Mouse (Mus musculus) 416B (cell line): ENCODE results near the gene Tmem107.
"Not testable (repeated sequence)": the region's sequence is repeated elsewhere in the genome, so short reads cannot be mapped to it uniquely, and the experiment has no call there.

Source experiments
- DNase-seq: peaks from one replicate; pipeline ENCODE4 v3.0.0; 2011; ENCODE audit warnings: low read depth

Gene Tmem107

GRCm38 (mm10) chr11:69093856-69094255 is 23.2 kb downstream of the Tmem107 start:
- DNase-seq: not testable (repeated sequence)

GRCm38 (mm10) chr11:69094697-69095429 is 24.3 kb downstream of the Tmem107 start, which contains the start of gene Per1:
Gene Per1, plus strand, starts transcription at chr11:69095217.
- DNase-seq: peak; percentile 100

DNA sequence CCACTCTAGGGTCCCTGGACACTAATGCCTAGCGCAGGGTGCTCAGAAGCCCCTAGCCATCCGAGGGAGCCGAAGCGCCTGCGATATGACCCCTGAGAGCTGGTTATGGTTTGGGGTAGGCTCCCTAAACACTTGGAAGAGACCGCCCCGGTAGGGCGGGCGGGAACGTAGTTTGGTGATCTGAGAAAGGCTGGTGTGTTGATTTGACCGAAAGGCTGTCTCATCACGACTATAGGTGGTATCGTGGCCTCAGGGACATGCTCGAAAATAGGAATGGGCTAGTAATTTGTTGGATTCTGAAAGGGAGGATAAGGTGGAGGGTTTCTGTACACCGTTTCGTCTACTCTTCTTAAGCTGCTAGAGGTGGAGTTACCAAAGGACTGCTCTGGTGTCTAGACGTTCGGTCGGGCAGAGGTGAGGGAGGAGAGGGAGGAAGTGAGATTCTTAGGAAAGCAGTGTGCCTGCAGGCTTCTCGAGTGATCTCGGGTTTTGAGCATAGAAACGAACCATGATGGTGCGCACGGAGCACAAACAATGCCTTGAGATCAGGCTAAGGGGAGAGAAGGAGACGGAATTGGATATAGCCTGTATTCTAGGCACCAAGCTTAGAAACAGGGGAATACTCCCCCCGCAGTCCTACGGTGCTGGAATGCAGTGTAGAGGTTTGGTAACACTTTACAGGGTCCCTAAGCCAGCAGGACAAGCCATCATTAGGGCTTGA is 25.1 kb downstream of the Tmem107 start:
- peak; percentile 65 for DNase-seq

DNA sequence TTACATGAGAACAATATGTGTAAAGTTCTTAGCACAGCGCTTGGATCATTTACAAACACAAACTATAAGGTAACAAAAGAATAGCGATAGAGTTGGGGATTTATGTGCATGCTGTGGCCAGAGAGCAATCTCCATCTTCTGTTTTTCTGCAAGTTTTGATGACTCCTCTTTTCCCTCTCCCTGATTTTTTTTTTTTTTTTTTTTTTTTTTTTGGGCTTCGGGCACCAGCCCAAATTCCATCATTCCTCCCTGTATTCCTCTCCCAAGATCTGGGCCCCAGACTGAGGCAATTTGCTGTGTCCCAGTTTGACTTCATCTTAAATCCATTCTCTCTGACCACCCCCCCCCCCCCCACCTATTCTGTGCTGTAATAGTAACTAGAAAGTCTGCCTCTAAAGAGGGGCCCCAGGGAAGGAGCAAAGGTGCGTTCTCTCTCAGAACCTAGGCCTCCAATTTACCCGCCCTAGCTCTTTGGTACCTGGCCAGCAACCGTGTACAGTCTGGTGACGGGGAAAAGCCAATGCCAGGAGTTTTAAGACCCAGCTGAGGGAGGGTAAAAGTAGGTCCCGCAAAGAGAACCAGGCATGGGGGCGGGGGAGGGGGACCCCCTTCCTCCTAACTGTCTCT is 25.9 kb downstream of the Tmem107 start:
- DNase-seq: no peak

- DNase-seq: peak; percentile 97
These were observed 26.6 kb downstream of the Tmem107 start for GRCm38 (mm10) chr11:69096987-69097900.

DNA sequence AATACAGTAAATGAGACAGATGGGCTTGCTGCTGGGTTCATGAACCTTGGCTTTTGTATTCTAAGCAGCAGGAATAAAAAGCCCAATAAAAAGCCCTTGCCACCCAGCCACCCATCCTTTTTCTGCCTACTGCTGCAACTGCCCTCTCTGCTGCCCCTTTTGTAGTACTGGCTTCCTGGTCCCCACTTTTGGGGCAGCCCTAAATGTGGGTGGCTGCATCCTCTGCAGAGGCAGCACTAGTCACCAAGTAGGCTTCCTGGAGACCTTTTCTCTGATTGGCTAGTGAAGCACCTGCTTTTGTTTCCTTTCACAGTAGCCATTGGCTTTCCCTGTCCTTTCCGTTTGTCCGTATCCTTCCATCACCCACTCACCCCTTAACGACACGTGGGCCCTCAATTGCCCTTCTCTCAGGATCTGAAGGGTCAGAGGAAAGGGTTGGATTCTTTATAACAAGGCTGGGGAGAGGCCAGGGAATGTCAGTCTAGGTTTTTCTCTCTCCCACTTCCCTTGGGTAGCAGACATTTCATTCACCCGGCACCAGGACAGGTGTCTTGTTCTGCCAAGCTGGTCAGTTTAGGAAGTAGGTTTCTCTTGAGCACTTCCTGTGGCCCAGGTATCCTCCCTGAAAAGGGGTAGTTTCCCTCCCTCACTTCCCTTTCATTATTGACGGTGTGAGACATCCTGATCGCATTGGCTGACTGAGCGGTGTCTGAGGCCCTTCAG is 27.6 kb downstream of the Tmem107 start:
- peak; percentile 38 for DNase-seq

DNA sequence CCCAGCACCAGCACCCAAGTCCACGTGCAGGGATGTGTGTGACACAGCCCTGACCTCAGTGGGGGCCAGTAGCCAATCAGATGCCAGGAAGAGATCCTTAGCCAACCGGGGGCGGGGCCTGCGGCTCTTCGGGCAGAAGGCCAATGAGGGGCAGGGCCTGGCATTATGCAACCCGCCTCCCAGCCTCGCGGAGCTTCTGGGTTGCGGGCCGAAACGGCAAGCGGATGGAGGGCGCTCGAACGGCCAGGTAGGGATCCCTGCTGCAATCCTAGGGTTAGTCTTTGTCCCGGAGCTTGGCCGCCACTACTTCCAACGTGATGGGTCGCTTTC is 28.1 kb downstream of the Tmem107 start:
- peak; percentile 98 for DNase-seq

DNA sequence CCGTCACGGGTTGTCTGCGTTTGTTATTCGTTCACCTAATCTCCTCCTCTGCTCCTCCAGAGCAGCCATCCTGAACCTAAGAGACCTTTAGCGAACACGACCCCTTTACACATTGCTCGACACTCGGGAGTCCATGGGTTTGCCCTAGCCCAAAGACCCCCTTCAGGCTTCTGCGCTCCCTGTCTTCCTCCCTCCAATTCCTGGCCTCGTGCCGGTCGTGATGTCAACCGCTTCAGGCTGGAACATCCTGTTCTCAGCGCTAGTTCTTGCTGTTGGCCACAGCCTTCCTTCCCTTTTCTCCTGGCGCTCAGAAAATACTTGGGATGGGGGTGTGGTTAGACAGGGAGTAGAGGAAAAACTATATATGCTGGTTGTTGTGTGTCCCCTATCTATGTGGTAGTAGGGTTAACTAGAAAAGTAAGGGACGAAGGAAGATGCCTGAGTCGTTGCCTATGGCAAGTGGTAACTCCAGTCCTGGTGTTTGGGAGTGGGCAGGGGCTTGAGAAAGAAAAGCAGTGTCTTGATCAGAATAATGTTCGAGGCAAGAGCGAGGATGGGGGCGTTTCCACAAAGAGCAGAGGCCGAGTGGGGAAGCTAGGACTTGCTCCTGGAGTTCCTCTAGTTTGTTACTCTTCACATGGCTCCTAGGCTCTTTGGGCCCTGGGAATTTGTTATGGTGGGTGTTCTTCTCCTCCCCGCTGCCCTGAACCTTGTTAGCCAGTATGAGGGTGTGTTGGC is 28.7 kb downstream of the Tmem107 start:
- no peak for DNase-seq

GRCm38 (mm10) chr11:69099915-69100345 is 29.3 kb downstream of the Tmem107 start:
- peak; percentile 94 for DNase-seq

- DNase-seq: no peak
These were observed 30.2 kb downstream of the Tmem107 start for GRCm38 (mm10) chr11:69100639-69101360.

DNA sequence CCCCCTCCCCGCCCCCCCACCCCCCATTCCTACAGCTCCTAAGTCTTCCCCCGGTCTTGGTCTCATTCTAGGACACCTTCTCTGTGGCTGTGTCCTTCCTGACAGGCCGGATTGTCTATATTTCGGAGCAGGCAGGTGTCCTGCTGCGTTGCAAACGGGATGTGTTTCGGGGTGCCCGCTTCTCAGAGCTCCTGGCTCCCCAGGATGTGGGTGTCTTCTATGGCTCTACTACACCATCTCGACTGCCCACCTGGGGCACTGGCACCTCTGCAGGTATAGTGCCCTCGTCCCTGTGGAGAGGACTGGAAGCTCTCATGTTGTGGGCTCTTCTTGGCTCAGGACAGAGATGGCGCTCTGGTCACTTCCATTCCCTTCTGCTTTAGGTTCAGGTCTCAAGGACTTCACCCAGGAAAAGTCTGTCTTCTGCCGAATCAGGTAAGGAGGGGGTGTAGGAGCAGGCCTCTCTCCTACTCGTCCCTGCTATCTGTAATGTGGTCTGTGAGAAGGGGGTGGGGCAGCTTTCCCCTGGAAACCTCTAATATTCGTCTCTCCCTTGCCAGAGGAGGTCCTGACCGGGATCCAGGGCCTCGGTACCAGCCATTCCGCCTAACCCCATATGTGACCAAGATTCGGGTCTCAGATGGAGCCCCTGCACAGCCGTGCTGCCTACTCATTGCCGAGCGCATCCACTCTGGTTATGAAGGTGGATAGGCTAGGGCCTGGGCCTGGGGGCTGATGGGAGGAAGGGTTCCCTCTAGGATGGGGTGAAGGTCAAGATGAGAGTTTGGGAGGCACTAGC is 31.2 kb downstream of the Tmem107 start:
- DNase-seq: no peak

DNA sequence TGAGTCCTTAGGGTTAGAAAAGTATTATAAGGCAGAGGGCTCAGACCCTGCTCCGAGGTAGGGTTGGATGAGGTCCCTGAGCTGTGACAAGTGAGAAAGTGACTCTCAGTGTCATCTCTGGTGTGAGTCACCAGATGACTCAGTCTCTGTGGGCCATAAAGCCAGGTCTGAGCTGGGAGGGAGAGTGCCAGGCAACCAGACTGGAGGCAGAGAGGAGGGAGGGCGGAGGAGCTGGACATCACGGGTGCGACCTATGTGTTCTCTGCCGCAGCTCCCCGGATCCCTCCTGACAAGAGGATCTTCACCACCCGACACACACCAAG is 31.8 kb downstream of the Tmem107 start:
- peak; percentile 65 for DNase-seq

GRCm38 (mm10) chr11:69103121-69103520 is 32.5 kb downstream of the Tmem107 start:
- DNase-seq: no peak

GRCm38 (mm10) chr11:69103531-69104435 is 33.2 kb downstream of the Tmem107 start:
- DNase-seq: no peak

DNA sequence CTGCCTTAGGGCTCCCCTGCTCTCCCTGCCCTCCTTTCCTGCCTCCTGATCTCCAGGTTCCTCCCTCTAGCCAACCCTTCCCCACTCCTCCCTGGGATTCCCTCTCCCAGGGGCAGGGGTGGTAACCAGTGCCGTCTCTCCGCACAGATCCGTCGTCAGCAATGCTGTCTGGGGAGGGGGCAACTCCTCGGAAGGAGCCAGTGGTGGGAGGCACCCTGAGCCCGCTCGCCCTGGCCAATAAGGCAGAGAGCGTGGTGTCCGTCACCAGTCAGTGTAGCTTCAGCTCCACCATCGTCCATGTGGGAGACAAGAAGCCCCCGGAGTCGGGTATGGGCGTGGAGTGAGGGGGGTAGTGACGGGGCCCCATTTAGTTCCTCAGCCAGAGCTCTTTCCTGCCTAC is 33.9 kb downstream of the Tmem107 start:
- DNase-seq: no peak

DNA sequence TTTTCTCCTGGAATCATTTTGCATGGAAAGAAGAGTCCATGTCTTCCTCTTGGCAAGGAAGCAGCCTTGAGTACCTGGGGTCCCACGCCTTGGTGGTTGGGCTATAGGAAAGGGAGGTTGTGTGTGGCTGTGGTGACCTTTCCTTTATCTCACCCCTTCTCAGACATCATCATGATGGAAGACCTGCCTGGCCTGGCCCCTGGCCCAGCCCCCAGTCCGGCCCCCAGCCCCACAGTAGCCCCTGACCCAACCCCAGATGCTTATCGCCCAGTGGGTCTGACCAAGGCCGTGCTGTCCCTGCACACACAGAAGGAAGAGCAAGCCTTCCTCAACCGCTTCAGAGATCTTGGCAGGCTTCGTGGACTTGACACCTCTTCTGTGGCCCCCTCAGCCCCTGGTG is 34.6 kb downstream of the Tmem107 start:
- DNase-seq: no peak

DNA sequence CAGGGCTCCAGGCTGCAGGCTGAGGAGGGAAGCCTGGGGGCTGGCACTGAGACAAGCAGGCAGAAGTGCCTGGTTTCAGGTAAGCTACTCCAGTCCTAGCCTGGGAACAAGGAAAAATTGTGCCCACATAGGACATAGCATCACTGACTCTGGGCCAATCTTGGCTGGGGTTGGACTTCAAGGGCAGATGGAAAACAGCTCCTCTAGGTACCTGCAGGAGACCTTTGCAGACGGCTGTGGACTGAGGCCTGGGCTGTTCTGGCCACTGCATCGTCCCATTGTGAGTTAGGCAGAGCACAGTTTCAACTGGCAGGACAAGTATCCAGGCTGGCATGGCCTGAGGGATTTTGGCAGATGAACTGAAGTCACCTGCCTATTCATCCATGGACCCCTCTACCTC is 35.2 kb downstream of the Tmem107 start:
- no peak for DNase-seq

DNA sequence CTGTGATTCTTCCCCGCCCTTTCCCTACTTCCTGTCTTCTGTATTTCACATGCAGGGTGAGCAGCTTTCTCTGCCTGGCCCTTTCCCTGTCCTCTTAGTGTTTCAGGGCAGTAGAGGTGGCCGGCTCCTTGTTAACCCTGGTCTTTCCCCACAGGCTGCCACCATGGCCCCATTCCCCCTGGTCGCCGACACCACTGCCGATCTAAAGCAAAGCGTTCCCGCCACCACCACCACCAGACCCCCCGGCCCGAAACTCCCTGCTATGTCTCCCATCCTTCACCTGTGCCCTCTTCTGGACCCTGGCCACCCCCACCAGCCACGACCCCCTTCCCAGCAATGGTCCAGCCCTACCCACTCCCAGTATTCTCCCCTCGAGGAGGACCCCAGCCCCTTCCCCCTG is 35.7 kb downstream of the Tmem107 start:
- DNase-seq: no peak
